Mouse (Mus musculus) lung, postnatal 0 days (tissue): ENCODE measurements around the gene Chst14. TPM values are rescaled to one million over a fixed set of nuclear protein-coding genes. Genes with fewer than 3 reads are reported as not detected.

Experiments used
- ATAC-seq: fragments of 200-750 bp; cut with Nextera tagmentation; 2 replicates; pipeline ENCODE4 v1.8.0; 2017; ENCODE audit warnings: moderate library complexity
- DNase-seq: peaks from one replicate; pipeline ENCODE4 v3.0.0-alpha.2; 2016; ENCODE audit warnings: low spot score
- H3K27ac ChIP-seq: fragments of 300-500 bp; sonication (generic); 2 replicates; pipeline ENCODE4 v1.5.1; 2014; ENCODE audit warnings: antibody characterized with exemption, mild to moderate bottlenecking, low read length, mixed read lengths
- H3K27me3 ChIP-seq: fragments of 300-500 bp; sonication (generic); replicated peaks from 2 replicates; pipeline ENCODE4 v1.6.1; 2014; ENCODE audit warnings: low read length, mixed read lengths; ENCODE audit not compliant: insufficient read depth
- H3K36me3 ChIP-seq: fragments of 300-500 bp; sonication (generic); 2 replicates; pipeline ENCODE4 v1.6.1; 2014; ENCODE audit warnings: low read length, mixed read lengths; ENCODE audit not compliant: insufficient read depth
- H3K4me1 ChIP-seq: fragments of 300-500 bp; sonication (generic); 2 replicates; pipeline ENCODE4 v1.6.1; 2014; ENCODE audit warnings: antibody characterized with exemption, low read depth, low read length, mixed read lengths; ENCODE audit not compliant: insufficient read depth
- H3K4me2 ChIP-seq: fragments of 300-500 bp; sonication (generic); replicated peaks from 2 replicates; pipeline ENCODE4 v1.6.1; 2014; ENCODE audit warnings: low read depth, mild to moderate bottlenecking, low read length, moderate library complexity, mixed read lengths
- H3K4me3 ChIP-seq: fragments of 300-500 bp; sonication (generic); 2 replicates; pipeline ENCODE4 v1.5.1; 2014; ENCODE audit warnings: low read depth, low read length
- H3K9ac ChIP-seq: fragments of 300-500 bp; sonication (generic); replicated peaks from 2 replicates; pipeline ENCODE4 v1.6.1; 2014; ENCODE audit warnings: low read depth, mild to moderate bottlenecking
- H3K9me3 ChIP-seq: fragments of 300-500 bp; sonication (generic); 2 replicates; pipeline ENCODE4 v1.6.1; 2016; ENCODE audit warnings: low read length, mixed read lengths
- CTCF ChIP-seq: IDR thresholded peaks from 2 replicates; pipeline ENCODE4 v1.5.1; 2016; ENCODE audit warnings: antibody characterized with exemption, mild to moderate bottlenecking
- EP300 ChIP-seq: IDR thresholded peaks from 2 replicates; pipeline ENCODE4 v1.6.1; 2016; ENCODE audit warnings: antibody characterized with exemption, mild to moderate bottlenecking, control low read depth
- WGBS: fragments of 180-500 bp; shearing (Covaris S2); extraction: QIAGEN DNeasy Blood & Tissue Kit; methylation state at CpG from one replicate; pipeline ENCODE4 v1.1.7; 2014; 5-methylcytosine and 5-hydroxymethylcytosine counted together
- polyA plus RNA-seq: library from polyadenylated mRNA; unstranded; fragments of >200 nt; fragmentation: Nextera tagmentation; extraction: Ambion mirVana; gene quantifications from 2 replicates; pipeline ENCODE4 v1.2.1, GENCODE M21; 2015

Chst14 gene
- polyA plus RNA-seq, result 20.8 and 22.0 TPM in 2 replicates

DNA sequence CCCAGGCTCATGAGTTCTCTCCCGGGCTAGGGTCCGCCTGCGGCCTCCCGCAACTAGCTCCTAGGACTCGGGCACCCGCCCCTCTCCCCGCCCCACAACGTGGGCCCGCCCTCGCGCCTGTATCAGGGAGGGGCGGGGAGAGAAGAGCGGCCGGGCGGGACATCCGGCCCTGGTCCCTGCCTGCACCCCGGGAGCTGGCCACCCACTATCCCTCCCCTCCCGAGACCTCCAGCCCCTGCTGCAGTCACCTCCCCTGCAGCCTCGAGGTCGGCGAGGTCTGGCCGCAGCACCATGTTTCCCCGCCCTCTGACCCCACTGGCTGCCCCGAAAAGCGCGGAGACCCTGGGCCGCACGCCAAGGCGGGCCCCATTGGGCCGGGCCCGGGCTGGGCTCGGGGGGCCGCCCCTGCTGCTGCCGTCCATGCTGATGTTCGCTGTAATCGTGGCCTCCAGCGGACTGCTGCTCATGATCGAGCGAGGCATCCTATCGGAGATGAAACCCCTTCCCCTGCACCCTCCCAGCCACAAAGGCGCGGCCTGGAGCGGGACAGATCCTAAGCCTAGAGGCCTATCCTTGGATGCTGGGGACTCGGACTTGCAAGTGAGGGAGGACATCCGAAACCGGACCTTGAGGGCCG lies at the start of gene Chst14:
Gene Chst14 (plus strand): TSS at position 136 of the 637 bp plus-strand sequence.
- ATAC-seq (peak; percentile 97), DNase-seq (peak; percentile 86)
- H3K4me2 ChIP-seq, result peak within 1 kb of the TSS; percentile 97
- peak within 1 kb of the TSS; percentile 66 for H3K9ac ChIP-seq
- H3K27ac ChIP-seq, result peak within 1 kb of the TSS; percentile 51; the same call in 1 of the 2 replicates
- TF ChIP-seq EP300, result no peak
- TF ChIP-seq CTCF, result no peak
- H3K36me3 ChIP-seq, result peaks cover 5% of the 10 kb centered on the region; the same call in 1 of the 2 replicates
- WGBS, result under 1% methylated on average over 35 of the region's 47 CpGs
- peaks cover 11% of the 10 kb centered on the region; the same call in 1 of the 2 replicates for H3K4me1 ChIP-seq
- H3K27me3 ChIP-seq, result no peaks in the 10 kb centered on the region
- peak within 1 kb of the TSS; percentile 83 for H3K4me3 ChIP-seq
- no peaks in the 10 kb centered on the region for H3K9me3 ChIP-seq

DNA sequence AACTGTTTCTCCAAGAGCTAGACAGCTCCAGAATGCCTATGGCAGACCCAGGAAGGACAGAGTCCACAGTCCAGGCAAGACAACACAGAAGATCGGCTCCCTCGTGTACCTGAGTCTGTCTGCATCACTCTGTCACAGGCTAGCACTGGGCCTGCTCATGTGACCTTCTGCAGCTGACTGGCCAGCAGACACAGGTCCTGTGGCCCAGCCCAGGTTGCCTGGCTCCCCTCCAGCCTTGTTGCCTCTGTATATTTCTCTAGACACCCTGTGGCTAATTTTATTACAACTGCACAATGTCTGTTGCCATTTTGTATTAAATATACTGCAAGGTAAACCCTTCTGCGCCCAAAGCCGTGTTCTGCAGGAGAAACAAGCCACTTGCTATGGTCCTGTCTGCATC lies 45.3 kb upstream of the Chst14 start:
- Histone ChIP-seq H3K36me3 (peaks cover 15% of the 10 kb centered on the region; the same call in 1 of the 2 replicates), H3K4me3 (no peak overlapping the region), H3K4me2 (no peak overlapping the region), H3K27me3 (0 out of 2 replicates have a peak, but pooled peaks cover 5% of the 10 kb centered on the region), H3K9ac (no peak overlapping the region), H3K4me1 (no peaks in the 10 kb centered on the region), H3K27ac (no peak overlapping the region), H3K9me3 (no peaks in the 10 kb centered on the region)
- TF ChIP-seq CTCF (no peak), EP300 (no peak)
- no peak for DNase-seq
- no peak for ATAC-seq
- WGBS, result 79% methylated on average over 4 of the region's 4 CpGs

GRCm38 (mm10) chr2:118881956-118882355 lies 44.3 kb upstream of the Chst14 start:
- 70% methylated on average over 5 of the region's 5 CpGs for WGBS
- H3K4me1 ChIP-seq, result no peaks in the 10 kb centered on the region
- no peak overlapping the region for H3K4me3 ChIP-seq
- H3K9me3 ChIP-seq, result no peaks in the 10 kb centered on the region
- no peak overlapping the region for H3K27ac ChIP-seq
- H3K9ac ChIP-seq, result no peak overlapping the region
- H3K4me2 ChIP-seq, result no peak overlapping the region
- no peak for DNase-seq
- no peak for ATAC-seq
- TF ChIP-seq CTCF (no peak), EP300 (no peak)
- H3K36me3 ChIP-seq, result peaks cover 9% of the 10 kb centered on the region; the same call in 1 of the 2 replicates
- H3K27me3 ChIP-seq, result 0 out of 2 replicates have a peak, but pooled peaks cover 5% of the 10 kb centered on the region

DNA sequence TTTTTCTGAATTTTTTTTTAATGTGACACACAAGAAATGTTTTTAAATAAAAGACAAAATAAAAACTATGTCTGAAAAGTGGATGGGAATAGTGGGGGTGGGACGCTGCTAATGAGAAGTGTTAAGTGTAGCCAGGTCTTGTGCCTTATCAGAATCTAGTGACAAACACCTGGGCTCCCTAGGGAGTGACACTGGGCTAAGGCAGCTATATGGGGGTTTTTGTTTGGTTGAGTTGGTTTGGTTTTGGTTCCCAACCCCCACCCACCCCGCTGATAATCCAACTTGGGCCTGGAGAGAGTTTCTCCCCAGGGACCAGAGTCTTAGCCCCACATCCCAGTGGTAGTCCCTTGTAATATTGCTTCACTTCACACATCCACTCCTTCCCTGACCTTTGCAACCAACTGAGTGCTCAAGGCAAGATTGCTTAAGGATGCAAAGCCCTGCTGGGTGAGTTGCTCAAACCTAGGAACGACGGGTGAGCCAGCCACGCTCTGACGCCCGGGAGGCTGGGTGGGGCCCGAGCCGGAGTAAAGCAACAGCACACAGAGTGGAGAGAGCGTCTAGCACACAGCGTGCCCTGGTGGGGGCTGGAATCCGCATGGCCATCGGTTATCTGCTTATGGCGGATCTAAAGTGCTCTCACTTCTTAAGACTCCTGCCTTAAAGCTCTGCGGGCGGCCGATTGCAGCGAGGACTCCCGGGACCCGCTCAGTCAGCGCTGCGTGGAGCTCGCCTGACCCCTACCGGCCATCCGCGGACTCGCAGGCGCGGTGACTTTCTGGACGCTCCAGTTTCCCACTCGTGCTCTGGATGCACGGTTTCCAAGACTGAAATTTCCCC lies 43.2 kb upstream of the Chst14 start:
- Histone ChIP-seq H3K9ac (no peak overlapping the region), H3K4me1 (no peaks in the 10 kb centered on the region), H3K9me3 (no peaks in the 10 kb centered on the region), H3K4me2 (peak overlapping the region; percentile 61), H3K4me3 (no peak overlapping the region; the same call in 1 of the 2 replicates), H3K27ac (no peak overlapping the region), H3K36me3 (no peaks in the 10 kb centered on the region; the same call in 1 of the 2 replicates), H3K27me3 (0 out of 2 replicates have a peak, but pooled peaks cover 5% of the 10 kb centered on the region)
- ATAC-seq (peak; percentile 96), DNase-seq (peak; percentile 94)
- WGBS, result 4% methylated on average over 32 of the region's 32 CpGs
- peak; percentile 100 for TF ChIP-seq CTCF
- peak; percentile 53 for TF ChIP-seq EP300

DNA sequence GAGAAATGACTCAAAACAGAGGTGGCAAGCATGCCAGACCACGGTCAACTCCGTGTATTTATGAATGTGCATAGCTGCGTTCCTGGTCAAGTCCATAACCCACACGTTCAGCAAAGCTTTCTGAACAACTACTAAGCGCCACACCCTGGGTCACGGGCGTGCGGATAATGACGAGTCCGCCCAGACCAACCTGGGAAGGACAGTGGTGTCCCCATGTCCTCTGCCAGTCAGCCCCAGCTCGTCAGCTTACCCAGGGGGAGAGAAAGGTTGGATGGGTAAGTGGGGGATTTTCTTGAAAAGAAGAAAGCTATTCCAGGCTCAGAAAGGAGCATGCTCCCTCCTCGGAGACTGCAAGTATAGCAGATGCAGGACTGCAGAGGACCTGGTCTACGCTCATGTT lies 38.9 kb upstream of the Chst14 start:
- Histone ChIP-seq H3K4me1 (no peaks in the 10 kb centered on the region), H3K27me3 (0 out of 2 replicates have a peak, but pooled peaks cover 9% of the 10 kb centered on the region), H3K4me3 (no peak overlapping the region), H3K4me2 (0 out of 2 replicates have a peak overlapping the region, but pooled peaks have one; percentile 2), H3K9me3 (no peaks in the 10 kb centered on the region), H3K9ac (no peak overlapping the region), H3K27ac (no peak overlapping the region), H3K36me3 (no peaks in the 10 kb centered on the region)
- 56% methylated on average over 13 of the region's 13 CpGs for WGBS
- no peak for TF ChIP-seq CTCF
- no peak for TF ChIP-seq EP300
- DNase-seq (no peak), ATAC-seq (no peak)

GRCm38 (mm10) chr2:118887845-118888548 lies 38.3 kb upstream of the Chst14 start:
- TF ChIP-seq EP300, result no peak
- no peak for TF ChIP-seq CTCF
- Histone ChIP-seq H3K9me3 (no peaks in the 10 kb centered on the region), H3K4me3 (no peak overlapping the region), H3K27me3 (0 out of 2 replicates have a peak, but pooled peaks cover 11% of the 10 kb centered on the region), H3K36me3 (no peaks in the 10 kb centered on the region), H3K27ac (no peak overlapping the region), H3K4me2 (0 out of 2 replicates have a peak overlapping the region, but pooled peaks have one; percentile 2), H3K4me1 (no peaks in the 10 kb centered on the region), H3K9ac (no peak overlapping the region)
- ATAC-seq (no peak), DNase-seq (no peak)
- 17% methylated on average over 13 of the region's 14 CpGs for WGBS
